Mouse (Mus musculus) embryonic facial prominence, embryonic 15.5 days (tissue): ENCODE data around the gene Camk2b. TPM values are rescaled to one million over a fixed set of nuclear protein-coding genes. Genes with fewer than 3 reads are reported as not detected.

Source experiments
- ATAC-seq: fragments of 200-750 bp; cut with Nextera tagmentation; 2 replicates; pipeline ENCODE4 v1.8.0; 2017; ENCODE audit warnings: low read depth, moderate TSS enrichment; ENCODE audit not compliant: insufficient number of reproducible peaks, low FRiP score, low TSS enrichment
- H3K27ac ChIP-seq: fragments of 300-500 bp; sonication (generic); replicated peaks from 2 replicates; pipeline ENCODE4 v1.5.1; 2015; ENCODE audit warnings: mild to moderate bottlenecking, inconsistent platforms
- H3K27me3 ChIP-seq: fragments of 300-500 bp; sonication (generic); 2 replicates; pipeline ENCODE4 v1.6.1; 2015; ENCODE audit warnings: inconsistent platforms
- H3K36me3 ChIP-seq: fragments of 300-500 bp; sonication (generic); 2 replicates; pipeline ENCODE4 v1.6.1; 2015; ENCODE audit warnings: mild to moderate bottlenecking, inconsistent platforms
- H3K4me1 ChIP-seq: fragments of 300-500 bp; sonication (generic); 2 replicates; pipeline ENCODE4 v1.6.1; 2015; ENCODE audit warnings: inconsistent platforms
- H3K4me2 ChIP-seq: fragments of 300-500 bp; sonication (generic); replicated peaks from 2 replicates; pipeline ENCODE4 v1.6.1; 2015; ENCODE audit warnings: mild to moderate bottlenecking, inconsistent platforms
- H3K4me3 ChIP-seq: fragments of 300-500 bp; sonication (generic); replicated peaks from 2 replicates; pipeline ENCODE4 v1.5.1; 2015; ENCODE audit warnings: mild to moderate bottlenecking, inconsistent platforms
- H3K9ac ChIP-seq: fragments of 300-500 bp; sonication (generic); 2 replicates; pipeline ENCODE4 v1.6.1; 2015; ENCODE audit warnings: inconsistent platforms
- H3K9me3 ChIP-seq: fragments of 300-500 bp; sonication (generic); replicated peaks from 2 replicates; pipeline ENCODE4 v1.6.1; 2016; ENCODE audit warnings: inconsistent platforms
- WGBS: fragments of 180-500 bp; shearing (Covaris S2); methylation state at CpG from one replicate; pipeline ENCODE4 v1.1.7; 2015; 5-methylcytosine and 5-hydroxymethylcytosine counted together
- polyA plus RNA-seq: library from polyadenylated mRNA; unstranded; fragments of >200 nt; fragmentation: Nextera tagmentation; extraction: Ambion mirVana; gene quantifications from 2 replicates; pipeline ENCODE4 v1.2.1, GENCODE M21; 2015

Camk2b gene
- polyA plus RNA-seq, 1 experiment from 2014 or later, result 3.5 TPM

DNA sequence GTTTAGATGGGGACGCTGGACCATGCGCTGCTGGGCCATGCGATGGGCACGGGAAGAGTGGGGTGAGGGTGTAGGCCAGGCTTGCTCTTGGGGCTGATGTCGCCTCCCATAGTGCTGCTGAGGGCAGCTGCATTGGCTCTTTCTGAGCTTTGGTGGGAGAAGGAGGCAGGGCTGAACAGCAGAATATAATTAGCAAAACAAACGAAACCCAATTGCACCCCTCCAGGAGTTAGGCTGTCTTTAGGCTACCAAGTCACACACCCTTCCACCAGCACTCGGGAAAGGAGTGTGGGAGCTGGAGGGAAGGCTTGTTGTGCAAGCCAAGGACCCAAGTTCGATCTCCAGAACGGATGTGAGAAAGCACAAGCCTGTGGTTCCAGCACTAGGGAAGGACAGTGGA lies 998 bp upstream of the Camk2b start:
- 45% methylated on average over 9 of the region's 9 CpGs for WGBS
- peaks cover 27% of the 10 kb centered on the region for H3K4me1 ChIP-seq
- H3K27ac ChIP-seq, result no peak overlapping the region
- no peak for ATAC-seq
- H3K27me3 ChIP-seq, result peaks cover 88% of the 10 kb centered on the region
- no peak overlapping the region for H3K9ac ChIP-seq
- no peak overlapping the region for H3K4me3 ChIP-seq
- H3K36me3 ChIP-seq, result no peaks in the 10 kb centered on the region
- H3K9me3 ChIP-seq, result no peaks in the 10 kb centered on the region
- H3K4me2 ChIP-seq, result no peak overlapping the region

DNA sequence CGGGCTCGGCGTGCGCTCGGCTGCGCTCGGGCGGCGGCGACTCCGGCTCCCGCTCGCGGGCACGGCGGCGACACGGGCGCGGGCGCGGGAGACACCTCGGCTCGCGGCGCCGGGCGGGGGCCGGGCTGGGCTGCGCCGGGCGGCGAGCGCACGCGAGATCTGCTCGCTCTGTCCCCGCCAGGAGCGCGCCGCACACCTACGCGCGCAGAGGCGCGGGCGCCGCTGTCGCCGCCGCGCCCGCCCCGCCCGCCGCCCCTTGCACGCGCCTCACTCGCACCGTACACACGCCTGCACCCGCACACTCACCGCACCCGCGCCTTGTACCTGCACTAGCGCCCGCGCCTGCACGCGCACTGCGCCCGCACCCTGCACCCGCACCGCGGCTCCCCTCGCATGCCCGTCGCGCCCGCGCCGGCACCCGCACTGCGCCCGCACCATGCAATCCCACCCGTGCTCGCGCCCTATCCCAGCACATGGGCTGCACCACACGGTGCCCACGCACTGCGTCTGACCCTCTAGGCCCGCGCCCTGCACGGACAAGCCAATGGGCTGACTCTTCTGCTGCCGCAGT lies 526 bp downstream of the Camk2b start:
- Histone ChIP-seq H3K4me1 (peaks cover 27% of the 10 kb centered on the region), H3K27ac (no peak overlapping the region), H3K4me2 (peak overlapping the region; percentile 96), H3K9me3 (no peaks in the 10 kb centered on the region), H3K36me3 (no peaks in the 10 kb centered on the region), H3K4me3 (peak overlapping the region; percentile 57), H3K27me3 (peaks cover 89% of the 10 kb centered on the region), H3K9ac (0 out of 2 replicates have a peak overlapping the region, but pooled peaks have one; percentile 33)
- peak; percentile 7; the same call in 1 of the 2 replicates for ATAC-seq
- WGBS, result under 1% methylated on average over 94 of the region's 95 CpGs

DNA sequence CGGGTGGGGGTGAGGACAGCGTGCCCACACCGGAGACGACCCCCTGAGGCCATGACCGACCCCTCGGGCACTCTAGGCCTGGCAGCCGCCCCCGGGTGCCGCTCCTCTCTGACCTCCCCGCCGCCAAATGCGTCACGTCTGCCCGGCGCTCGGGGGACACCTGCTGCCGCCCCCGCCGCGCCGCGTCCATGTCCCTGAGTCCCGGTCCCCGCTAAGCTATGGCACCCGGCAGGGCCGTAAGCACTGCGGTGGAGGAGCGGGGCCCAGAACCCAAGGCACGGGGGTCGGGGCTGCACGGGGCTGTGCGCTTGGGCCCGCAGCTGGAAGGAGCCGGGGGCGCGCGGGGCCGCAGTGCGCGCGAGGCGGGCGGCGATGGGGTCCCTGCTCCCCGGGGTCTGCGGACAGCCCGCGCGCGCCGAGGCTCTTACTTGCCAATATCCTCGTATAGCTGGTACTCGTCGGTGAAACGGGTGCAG lies 1.1 kb downstream of the Camk2b start:
- peak overlapping the region; percentile 57 for H3K4me3 ChIP-seq
- H3K4me2 ChIP-seq, result peak overlapping the region; percentile 96
- H3K27ac ChIP-seq, result no peak overlapping the region
- peaks cover 85% of the 10 kb centered on the region for H3K27me3 ChIP-seq
- H3K9ac ChIP-seq, result 0 out of 2 replicates have a peak overlapping the region, but pooled peaks have one; percentile 33
- ATAC-seq, result no peak
- H3K9me3 ChIP-seq, result no peaks in the 10 kb centered on the region
- H3K36me3 ChIP-seq, result no peaks in the 10 kb centered on the region
- H3K4me1 ChIP-seq, result peaks cover 27% of the 10 kb centered on the region
- WGBS, result under 1% methylated on average over 55 of the region's 55 CpGs

DNA sequence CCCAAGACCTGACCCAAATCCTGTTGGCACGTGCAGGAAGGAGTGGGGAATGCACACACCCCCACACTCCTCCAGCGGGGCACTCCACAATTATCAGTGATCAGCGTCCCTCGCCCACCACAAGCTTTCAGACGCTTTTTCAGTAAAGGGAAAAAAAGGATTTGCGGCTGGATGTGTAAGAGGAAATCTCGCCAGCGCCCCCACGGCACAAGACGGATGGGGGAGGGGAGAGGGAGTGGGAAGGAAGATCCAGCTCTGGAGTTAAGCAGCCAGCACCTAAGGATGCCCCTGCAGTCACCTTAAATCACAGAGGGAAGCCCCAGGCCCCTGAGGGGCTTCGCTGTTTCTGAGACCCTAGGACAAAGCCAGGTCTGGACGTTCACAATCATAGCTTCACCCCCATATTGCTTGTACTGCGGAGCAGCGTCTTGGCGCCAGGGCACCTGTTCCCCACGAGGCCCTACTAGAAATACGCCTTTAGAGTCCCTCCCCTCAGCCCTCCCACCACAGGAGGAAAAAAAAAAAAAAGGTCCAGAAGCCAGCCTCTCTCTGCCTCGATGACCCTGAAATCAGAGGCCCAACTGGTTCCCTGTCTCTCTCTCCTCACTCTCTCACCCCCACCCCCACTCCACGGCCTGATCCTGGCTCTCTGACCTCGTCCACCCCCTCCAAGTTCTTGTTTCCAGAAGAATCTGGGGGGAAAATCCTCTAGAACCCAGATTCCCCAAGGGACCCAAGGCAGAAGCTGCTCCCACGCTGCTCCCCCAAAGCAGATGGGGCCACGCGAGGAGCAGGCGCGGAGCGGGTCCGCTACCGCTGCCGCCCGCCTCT lies 1.7 kb downstream of the Camk2b start:
- Histone ChIP-seq H3K36me3 (no peaks in the 10 kb centered on the region), H3K27ac (no peak overlapping the region), H3K4me3 (peak overlapping the region; percentile 57), H3K9me3 (no peaks in the 10 kb centered on the region), H3K4me2 (peak overlapping the region; percentile 96), H3K4me1 (peaks cover 27% of the 10 kb centered on the region), H3K9ac (no peak overlapping the region), H3K27me3 (peaks cover 78% of the 10 kb centered on the region)
- 2% methylated on average over 30 of the region's 30 CpGs for WGBS
- no peak for ATAC-seq

DNA sequence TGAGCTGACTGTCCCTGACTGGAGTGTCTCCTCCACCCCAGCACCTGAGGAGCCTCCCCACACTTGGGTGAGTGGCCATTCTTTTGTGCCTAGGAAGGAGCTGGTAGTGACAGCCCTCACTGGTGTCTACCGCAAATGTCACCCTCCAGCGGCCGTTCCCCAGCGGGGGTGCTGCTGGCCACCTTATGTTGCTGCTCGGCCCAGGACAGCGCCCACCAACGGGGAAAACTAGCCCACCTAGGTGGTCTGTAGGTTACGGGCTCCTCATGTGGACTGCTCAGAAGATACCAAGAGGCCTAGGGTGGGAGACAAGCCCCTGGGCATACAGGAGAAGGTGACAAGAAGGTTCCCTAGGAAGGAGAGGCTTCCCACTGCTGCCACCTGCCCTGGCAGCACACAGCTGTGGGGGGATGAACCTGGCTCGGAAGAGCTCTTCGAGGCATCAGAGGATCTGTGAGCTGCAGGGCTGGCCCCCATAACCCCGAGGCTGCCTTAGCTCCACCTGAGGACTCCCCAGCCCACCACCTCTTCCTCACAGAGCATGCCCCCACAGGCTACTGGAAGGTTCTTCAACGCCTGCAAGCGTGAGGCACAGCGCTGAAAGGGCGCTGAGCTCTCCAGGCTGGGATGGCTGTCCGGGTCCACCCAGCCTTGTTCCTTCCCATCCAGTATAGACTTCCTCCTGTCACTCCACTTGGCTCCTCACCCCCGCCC lies 2.5 kb downstream of the Camk2b start:
- peak overlapping the region; percentile 96 for H3K4me2 ChIP-seq

DNA sequence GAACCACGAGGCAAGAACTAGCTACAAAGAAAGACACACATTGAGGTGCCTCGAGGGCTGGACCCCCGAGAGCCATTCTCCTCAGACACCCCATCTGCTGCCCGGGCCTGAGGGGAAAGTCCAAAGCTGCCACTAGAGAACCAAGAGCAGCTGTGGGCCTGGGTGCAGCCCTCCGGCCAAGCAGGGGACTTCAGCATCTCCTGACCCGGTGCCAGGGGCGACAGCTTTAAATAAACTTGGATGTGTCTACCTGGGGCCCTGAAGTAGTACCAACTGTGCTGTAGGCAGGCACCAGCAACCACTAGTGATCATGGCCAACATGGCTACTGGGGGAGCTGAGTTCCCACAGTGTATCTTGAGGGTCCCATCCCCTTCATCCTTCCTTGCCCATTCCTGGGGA lies 3.1 kb downstream of the Camk2b start:
- ATAC-seq, result no peak
- Histone ChIP-seq H3K9me3 (no peaks in the 10 kb centered on the region), H3K9ac (no peak overlapping the region), H3K4me2 (no peak overlapping the region), H3K36me3 (no peaks in the 10 kb centered on the region), H3K27me3 (peaks cover 67% of the 10 kb centered on the region), H3K27ac (no peak overlapping the region), H3K4me1 (peaks cover 22% of the 10 kb centered on the region), H3K4me3 (no peak overlapping the region)
- WGBS, result 85% methylated on average over 7 of the region's 7 CpGs

More for the DNA sequence above, 2.5 kb downstream of the Camk2b start:
- peaks cover 27% of the 10 kb centered on the region for H3K4me1 ChIP-seq
- no peaks in the 10 kb centered on the region for H3K9me3 ChIP-seq
- no peak overlapping the region for H3K4me3 ChIP-seq
- H3K27ac ChIP-seq, result no peak overlapping the region
- H3K9ac ChIP-seq, result no peak overlapping the region
- 34% methylated on average over 17 of the region's 17 CpGs for WGBS
- no peaks in the 10 kb centered on the region for H3K36me3 ChIP-seq
- H3K27me3 ChIP-seq, result peaks cover 71% of the 10 kb centered on the region
- ATAC-seq, result no peak

DNA sequence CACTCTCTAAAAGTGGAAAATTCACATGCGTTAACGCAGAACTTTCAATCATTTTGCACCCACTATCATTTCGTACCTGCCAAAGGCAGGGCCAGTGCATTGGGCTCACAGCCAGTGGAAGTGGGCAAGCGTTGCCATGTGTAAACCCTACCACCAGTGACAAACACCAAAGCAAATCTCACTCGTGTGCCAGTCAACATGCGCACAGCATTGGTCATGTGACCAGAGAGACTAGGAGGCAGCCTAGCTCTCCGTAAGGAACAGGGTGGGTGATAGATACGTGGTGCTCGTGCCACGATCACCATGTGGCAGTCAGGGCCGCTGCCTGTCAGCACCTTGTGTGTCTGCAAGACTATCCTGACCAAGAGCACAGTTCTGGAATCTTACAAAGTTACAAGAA lies 3.8 kb downstream of the Camk2b start:
- ATAC-seq, result no peak
- no peaks in the 10 kb centered on the region for H3K9me3 ChIP-seq
- H3K27ac ChIP-seq, result no peak overlapping the region
- H3K9ac ChIP-seq, result no peak overlapping the region
- no peak overlapping the region for H3K4me3 ChIP-seq
- H3K27me3 ChIP-seq, result peaks cover 61% of the 10 kb centered on the region
- H3K4me2 ChIP-seq, result no peak overlapping the region
- WGBS, result 87% methylated on average over 11 of the region's 11 CpGs
- H3K4me1 ChIP-seq, result peaks cover 21% of the 10 kb centered on the region
- no peaks in the 10 kb centered on the region for H3K36me3 ChIP-seq

DNA sequence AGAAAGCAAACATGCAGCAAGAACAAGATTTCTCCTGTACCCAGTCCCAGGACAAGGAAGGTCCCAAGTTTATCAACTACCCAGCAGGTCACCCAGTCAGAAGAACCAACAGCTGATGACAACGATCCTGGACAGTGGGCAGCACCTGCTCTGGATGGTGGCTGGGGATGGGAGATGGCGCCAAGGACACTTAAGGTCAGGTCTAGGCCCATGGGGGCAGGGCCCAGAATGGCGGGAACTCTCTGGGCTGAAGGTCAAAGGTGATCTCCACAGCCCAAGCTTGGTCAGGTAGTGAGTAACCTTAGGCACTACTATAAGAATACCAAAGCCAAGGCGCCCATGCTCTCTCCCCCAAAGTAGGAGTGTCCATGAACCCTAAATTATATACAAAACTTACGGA lies 4.3 kb downstream of the Camk2b start:
- ATAC-seq, result no peak
- Histone ChIP-seq H3K9ac (no peak overlapping the region), H3K4me2 (no peak overlapping the region), H3K9me3 (no peaks in the 10 kb centered on the region), H3K27ac (no peak overlapping the region), H3K27me3 (peaks cover 57% of the 10 kb centered on the region), H3K4me1 (peaks cover 21% of the 10 kb centered on the region), H3K4me3 (no peak overlapping the region), H3K36me3 (no peaks in the 10 kb centered on the region)
- 80% methylated on average over 5 of the region's 5 CpGs for WGBS

DNA sequence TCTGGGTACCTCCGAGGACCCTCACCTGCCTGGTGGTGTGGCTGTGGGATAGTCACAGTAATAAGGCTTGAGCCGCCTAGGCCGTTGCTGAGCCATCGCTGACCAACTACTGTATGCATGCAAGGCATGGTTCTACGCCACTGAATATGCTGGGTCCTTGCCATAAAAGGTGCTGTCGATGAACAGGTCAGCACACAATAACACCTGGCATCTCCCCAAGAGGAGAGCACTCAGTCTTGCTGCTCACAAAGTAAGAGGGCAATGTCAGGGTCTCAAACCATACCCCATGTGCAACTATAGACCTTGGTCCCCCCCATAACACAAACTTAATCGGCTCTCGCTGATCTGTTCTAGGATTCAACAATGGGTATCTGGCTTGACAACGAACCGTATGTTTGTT lies 7.0 kb downstream of the Camk2b start:
- Histone ChIP-seq H3K4me1 (peaks cover 4% of the 10 kb centered on the region), H3K4me3 (no peak overlapping the region), H3K36me3 (no peaks in the 10 kb centered on the region), H3K9me3 (no peaks in the 10 kb centered on the region), H3K9ac (no peak overlapping the region), H3K27ac (no peak overlapping the region), H3K27me3 (peaks cover 30% of the 10 kb centered on the region), H3K4me2 (no peak overlapping the region)
- WGBS, result 92% methylated on average over 10 of the region's 10 CpGs
- ATAC-seq, result no peak

DNA sequence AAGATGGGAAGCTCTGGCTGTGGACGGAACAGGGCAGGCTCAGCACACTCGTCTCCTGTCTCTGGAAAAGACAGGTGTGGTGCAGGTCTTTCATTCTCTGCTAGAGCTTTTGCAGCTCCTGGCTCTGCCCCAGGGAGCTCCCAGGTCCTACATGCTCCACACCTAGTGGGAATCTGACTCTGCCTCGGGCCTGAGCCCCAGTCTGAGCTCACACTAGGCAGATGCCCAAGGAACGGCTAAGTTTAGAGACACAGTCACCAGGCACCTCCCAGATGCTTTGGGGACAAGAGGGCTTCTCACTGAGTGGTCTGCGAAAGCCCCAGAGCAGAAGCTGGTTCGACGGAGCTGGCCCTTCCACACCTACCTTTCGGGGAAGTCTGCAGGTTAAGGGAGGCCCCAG lies 12.8 kb downstream of the Camk2b start:
- H3K4me1 ChIP-seq, result no peaks in the 10 kb centered on the region
- H3K27ac ChIP-seq, result no peak overlapping the region
- no peak overlapping the region for H3K9ac ChIP-seq
- H3K27me3 ChIP-seq, result 0 out of 2 replicates have a peak, but pooled peaks cover 2% of the 10 kb centered on the region
- no peaks in the 10 kb centered on the region for H3K9me3 ChIP-seq
- WGBS, result 79% methylated on average over 8 of the region's 8 CpGs
- ATAC-seq, result no peak
- H3K36me3 ChIP-seq, result no peaks in the 10 kb centered on the region
- no peak overlapping the region for H3K4me2 ChIP-seq
- no peak overlapping the region for H3K4me3 ChIP-seq

DNA sequence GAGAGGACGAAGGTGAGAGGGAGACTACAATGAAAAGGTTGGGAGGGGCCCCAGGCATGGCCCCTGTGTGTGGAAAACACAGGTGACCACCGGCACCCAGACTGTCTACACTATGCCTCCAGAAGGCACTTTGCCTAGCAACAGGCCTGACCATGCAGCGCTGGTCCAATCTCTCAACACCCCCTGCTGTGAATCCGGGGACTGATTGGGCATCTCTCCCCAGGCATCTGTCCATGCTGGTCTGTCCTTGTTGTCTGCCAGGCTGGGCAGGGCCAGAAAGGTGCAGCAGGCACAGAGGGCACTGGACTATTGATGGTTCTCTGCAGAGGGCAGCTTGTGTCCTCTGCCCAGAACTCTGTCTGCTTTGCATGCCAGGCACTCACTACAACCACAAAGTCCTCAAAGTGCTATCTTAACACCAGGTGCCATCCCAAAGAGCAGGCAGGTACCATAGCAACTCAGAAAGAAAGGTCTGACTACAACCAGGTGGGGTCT lies 16.0 kb downstream of the Camk2b start:
- H3K9me3 ChIP-seq, result no peaks in the 10 kb centered on the region
- H3K4me1 ChIP-seq, result no peaks in the 10 kb centered on the region
- H3K36me3 ChIP-seq, result no peaks in the 10 kb centered on the region
- no peak overlapping the region for H3K4me3 ChIP-seq
- WGBS, result 79% methylated on average over 4 of the region's 4 CpGs
- H3K4me2 ChIP-seq, result no peak overlapping the region
- no peaks in the 10 kb centered on the region for H3K27me3 ChIP-seq
- H3K9ac ChIP-seq, result no peak overlapping the region
- no peak for ATAC-seq
- H3K27ac ChIP-seq, result no peak overlapping the region
